Mouse (Mus musculus): ENCODE results near the gene Apol10b.
"Not testable (repeated sequence)": the region's sequence is repeated elsewhere in the genome, so short reads cannot be mapped to it uniquely, and the experiment has no call there.

Gene Apol10b

GRCm38 (mm10) chr15:77595961-77596360 is at the start of gene Apol10b:
TSS of gene Apol10b (minus strand) at chr15:77596125.
- no peak for DNase-seq (ENCODE audit: low spot score in 2 of 2)

GRCm38 (mm10) chr15:77643176-77643575 is 47.3 kb upstream of the Apol10b start, which contains the start of gene Apol11b:
TSS of gene Apol11b (minus strand) at chr15:77643286.
- not testable (repeated sequence) for DNase-seq (ENCODE audit: low spot score in 2 of 2)

- not testable (repeated sequence) for DNase-seq (ENCODE audit: low spot score in 2 of 2)
Observed at GRCm38 (mm10) chr15:77629822-77630221, 33.9 kb upstream of the Apol10b start.

- DNase-seq (ENCODE audit: low spot score in 2 of 2): not testable (repeated sequence)
Observed at GRCm38 (mm10) chr15:77628647-77629046, 32.7 kb upstream of the Apol10b start.

GRCm38 (mm10) chr15:77626471-77626870 is 30.5 kb upstream of the Apol10b start:
- DNase-seq (ENCODE audit: low spot score in 2 of 2): not testable (repeated sequence)

GRCm38 (mm10) chr15:77624710-77625109 is 28.8 kb upstream of the Apol10b start:
- DNase-seq (ENCODE audit: low spot score in 2 of 2): no peak

- DNase-seq (ENCODE audit: low spot score in 2 of 2): no peak
Observed at GRCm38 (mm10) chr15:77606069-77606468, 10.1 kb upstream of the Apol10b start.

GRCm38 (mm10) chr15:77598958-77599357 is 3.0 kb upstream of the Apol10b start, which contains the start of gene Gm36245:
TSS of gene Gm36245 (plus strand) at chr15:77599258.
- no peak for DNase-seq (ENCODE audit: low spot score in 2 of 2)

- no peak for DNase-seq (ENCODE audit: low spot score in 2 of 2)
Observed at GRCm38 (mm10) chr15:77598429-77598828, 2.5 kb upstream of the Apol10b start.

GRCm38 (mm10) chr15:77593557-77593956 is 2.4 kb downstream of the Apol10b start:
- DNase-seq (ENCODE audit: low spot score in 2 of 2): no peak

- DNase-seq (ENCODE audit: low spot score in 2 of 2): no peak
Observed at GRCm38 (mm10) chr15:77590881-77591280, 5.0 kb downstream of the Apol10b start.

GRCm38 (mm10) chr15:77588981-77589380 is 6.9 kb downstream of the Apol10b start:
- DNase-seq (ENCODE audit: low spot score in 2 of 2): no peak

- DNase-seq (ENCODE audit: low spot score in 2 of 2): no peak
Observed at GRCm38 (mm10) chr15:77587026-77587425, 8.9 kb downstream of the Apol10b start.

GRCm38 (mm10) chr15:77581681-77582080 is 14.2 kb downstream of the Apol10b start:
- DNase-seq (ENCODE audit: low spot score in 2 of 2): no peak

- DNase-seq (ENCODE audit: low spot score in 2 of 2): no peak
Observed at GRCm38 (mm10) chr15:77579311-77579710, 16.6 kb downstream of the Apol10b start.

GRCm38 (mm10) chr15:77578801-77579200 is 17.1 kb downstream of the Apol10b start:
- DNase-seq (ENCODE audit: low spot score in 2 of 2): no peak

GRCm38 (mm10) chr15:77563219-77563618 is 32.7 kb downstream of the Apol10b start:
- no peak for DNase-seq (ENCODE audit: low spot score in 2 of 2)

- no peak for DNase-seq (ENCODE audit: low spot score in 2 of 2)
Observed at GRCm38 (mm10) chr15:77561792-77562191, 34.1 kb downstream of the Apol10b start, which contains the start of gene 1700025B11Rik. TSS of gene 1700025B11Rik (minus strand) at chr15:77561892.

- DNase-seq (ENCODE audit: low spot score in 2 of 2): not testable (repeated sequence)
Observed at GRCm38 (mm10) chr15:77539221-77539620, 56.7 kb downstream of the Apol10b start.

All from spleen, postnatal 10 days (tissue).